Mouse (Mus musculus) mouse trophoblast stem cell (cell line): ENCODE measurements around the gene Srsf3.

ENCODE experiments used
- in situ Hi-C, 2 experiments: fragments of 300-500 bp; cut with MseI, MboI; formaldehyde crosslinking; loops; 2 replicates in 1 of 2; 3 replicates in 1 of 2; pipeline ENCODE4 v1.15.1; 2025

Srsf3 gene

GRCm38 (mm10) chr17:29044925-29045319 is 12.5 kb downstream of the Srsf3 start:
- in situ Hi-C loops = loop anchor here (5.0 to 10.0 kb wide), 3 partner anchors 50 to 127 kb away; partner anchors contain the start of gene Cdkn1a (in 1 of the 2)

DNA sequence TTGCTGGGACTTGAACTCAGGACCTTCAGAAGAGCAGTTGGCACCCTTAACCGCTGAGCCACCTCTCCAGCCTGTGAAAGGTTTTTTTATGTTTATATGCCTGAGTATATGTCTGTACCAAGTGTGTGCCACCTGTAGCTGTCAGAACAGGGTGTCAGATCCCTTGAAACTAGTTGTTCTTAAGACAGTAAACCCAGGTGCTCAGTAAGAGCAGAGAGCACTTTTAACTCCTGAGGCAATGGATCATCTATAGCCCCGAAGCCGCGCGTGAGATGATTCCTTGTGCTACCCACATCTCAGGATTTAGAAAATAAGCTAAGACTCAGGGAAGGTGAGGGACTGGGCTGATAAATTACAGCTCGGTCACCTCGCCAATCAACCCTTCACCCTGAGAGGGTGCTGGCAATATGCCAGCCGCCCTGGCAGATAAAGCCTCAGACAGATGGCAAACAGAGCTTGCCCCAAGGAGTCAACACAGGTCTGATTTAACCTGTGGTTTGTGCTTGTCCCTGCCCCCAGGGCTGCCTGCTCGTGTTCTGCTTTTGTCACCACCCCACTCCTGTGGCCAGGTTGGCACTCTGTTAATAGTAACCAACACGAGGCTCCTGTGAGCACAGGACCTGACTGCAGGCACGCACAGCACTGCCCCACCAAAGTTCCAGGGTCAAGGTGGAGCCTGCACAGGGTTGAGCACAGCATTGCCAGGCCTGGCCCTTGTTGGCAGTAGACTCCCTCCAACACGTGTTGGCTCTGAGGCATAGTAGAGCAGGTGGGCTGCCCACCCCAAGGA is 13.5 kb downstream of the Srsf3 start:
- in situ Hi-C loops = loop anchor here (5.0 to 10.0 kb wide), 3 partner anchors 49 to 126 kb away; partner anchors contain the start of gene Cdkn1a (in 1 of the 2)

GRCm38 (mm10) chr17:29046863-29047262 is 14.4 kb downstream of the Srsf3 start:
- in situ Hi-C loops = loop anchor here (5.0 to 10.0 kb wide), 3 partner anchors 48 to 125 kb away; partner anchors contain the start of gene Cdkn1a (in 1 of the 2)

DNA sequence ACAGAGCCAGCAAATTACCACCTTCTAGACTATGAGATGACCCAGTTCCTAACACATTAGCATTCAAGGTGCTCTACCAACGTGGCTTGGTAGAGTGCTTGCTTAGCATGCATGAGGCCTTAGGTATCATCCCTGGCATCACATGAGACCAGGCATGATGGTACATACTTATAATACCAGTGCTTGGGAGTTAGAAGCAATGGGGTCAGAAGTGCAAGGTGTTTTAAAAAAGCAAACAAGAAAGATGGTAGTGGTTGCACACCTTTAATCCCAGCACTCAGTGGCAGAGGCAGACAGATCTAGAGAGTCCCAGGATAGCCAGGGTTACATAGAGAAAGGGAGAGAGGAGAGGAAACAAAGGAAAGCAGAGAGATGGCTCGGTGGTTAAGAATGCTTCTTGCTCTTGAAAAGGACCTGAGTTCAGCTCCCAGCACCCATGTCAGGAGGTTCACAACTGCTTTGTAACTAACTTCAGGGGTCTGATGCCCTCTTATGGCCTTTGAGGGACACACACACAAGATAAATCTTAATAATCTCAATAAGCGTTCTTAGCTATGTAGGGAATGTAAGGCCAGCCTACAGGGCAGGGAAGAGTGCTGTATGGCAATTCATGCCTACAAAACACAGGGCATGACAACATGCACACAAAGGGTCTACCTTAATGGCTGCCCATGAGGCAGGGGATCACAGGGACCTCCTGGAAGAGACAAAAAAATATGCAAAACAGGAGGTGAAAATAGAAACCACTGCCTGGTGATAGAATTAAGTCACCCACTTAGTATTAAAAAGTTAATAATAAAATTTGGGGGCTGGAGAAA is 15.5 kb downstream of the Srsf3 start:
- in situ Hi-C loops = loop anchor here (5.0 to 10.0 kb wide), 3 partner anchors 47 to 124 kb away; partner anchors contain the start of gene Cdkn1a (in 1 of the 2)

DNA sequence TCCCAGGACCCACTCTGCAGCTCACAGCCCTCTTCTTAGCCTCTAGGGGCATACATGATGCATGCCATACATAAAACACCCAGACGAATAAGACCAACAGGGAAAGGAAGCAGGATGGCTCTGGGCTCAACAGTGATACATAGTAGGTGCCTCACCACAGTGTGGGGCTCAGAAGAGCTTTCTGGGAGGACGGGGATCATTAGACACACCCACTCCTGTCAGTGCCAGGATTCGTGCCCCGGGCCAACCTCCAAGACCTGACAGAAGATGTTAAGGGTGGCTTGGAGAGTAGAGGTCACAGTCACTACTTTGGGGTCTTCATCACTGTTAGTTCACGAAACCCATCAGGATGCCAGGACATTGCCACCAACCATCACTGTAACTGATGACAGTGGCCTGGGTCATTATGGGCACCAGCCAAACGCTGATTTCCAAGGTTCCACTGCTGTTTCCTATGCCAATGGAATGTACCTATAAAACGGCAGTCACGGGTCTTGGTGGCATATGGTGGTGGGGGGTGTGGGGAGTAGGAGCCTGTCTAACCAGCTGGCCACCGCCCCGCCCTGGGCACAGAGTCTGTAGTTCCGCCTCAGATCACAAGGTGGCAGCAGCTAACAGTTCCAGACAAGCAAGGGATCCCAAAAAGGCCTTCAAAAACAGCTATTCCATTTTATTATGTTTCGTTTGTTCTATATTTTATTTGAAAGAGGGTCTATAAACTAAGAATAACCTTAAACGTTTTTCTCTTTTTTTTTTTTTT is 16.5 kb downstream of the Srsf3 start:
- in situ Hi-C loops = loop anchor here (5.0 to 10.0 kb wide), 3 partner anchors 46 to 123 kb away; partner anchors contain the start of gene Cdkn1a (in 1 of the 2)

GRCm38 (mm10) chr17:29049508-29049889 is 17.1 kb downstream of the Srsf3 start:
- in situ Hi-C loops = loop anchor here (5.0 to 10.0 kb wide), 3 partner anchors 45 to 123 kb away; partner anchors contain the start of gene Cdkn1a (in 1 of the 2)

DNA sequence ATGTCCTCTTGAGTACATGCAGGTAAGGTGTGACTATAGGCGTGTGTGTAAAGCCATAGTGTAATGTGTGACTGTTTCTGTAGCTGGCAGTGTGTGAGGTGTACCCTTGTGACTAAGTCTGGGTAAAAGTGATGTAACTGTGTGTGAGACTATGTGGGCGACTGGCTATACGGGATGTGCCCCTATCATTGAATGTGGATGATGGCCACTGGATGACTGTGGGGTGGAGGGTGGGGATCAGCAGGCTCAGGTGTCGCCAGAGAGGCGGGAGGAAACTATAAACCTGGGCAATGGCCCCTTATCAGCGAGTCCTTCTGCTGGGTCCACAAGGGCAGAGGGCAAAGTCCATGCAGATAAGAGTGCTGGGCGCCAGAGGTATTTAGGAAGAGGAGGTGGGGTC is 17.5 kb downstream of the Srsf3 start:
- in situ Hi-C loops = loop anchor here (5.0 to 10.0 kb wide), 4 partner anchors 45 to 195 kb away; partner anchors contain the start of gene Cdkn1a (in 1 of the 2)

DNA sequence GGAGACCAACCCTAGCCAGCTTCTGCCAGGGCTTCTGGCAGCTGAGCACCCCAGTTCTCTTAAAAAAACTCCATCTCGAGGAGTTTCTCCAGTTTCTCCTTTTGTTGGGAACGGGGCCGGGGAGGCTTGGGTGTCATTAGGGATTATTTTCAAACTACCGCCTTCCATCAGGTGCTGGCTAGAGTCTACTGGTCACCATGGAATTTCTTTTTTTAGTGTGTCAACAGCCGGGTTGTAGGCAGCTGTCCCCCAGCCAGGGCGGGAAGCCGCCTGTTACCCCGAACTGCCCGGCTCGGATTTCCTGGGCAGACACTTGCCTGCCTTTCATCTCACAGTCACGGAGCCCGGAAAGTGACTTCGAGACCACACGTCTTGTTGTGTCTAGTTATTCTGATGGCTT is 18.4 kb downstream of the Srsf3 start:
- in situ Hi-C loops = loop anchor here (5.0 to 10.0 kb wide), 2 partner anchors 122 to 194 kb away; no protein-coding TSS in a partner anchor

DNA sequence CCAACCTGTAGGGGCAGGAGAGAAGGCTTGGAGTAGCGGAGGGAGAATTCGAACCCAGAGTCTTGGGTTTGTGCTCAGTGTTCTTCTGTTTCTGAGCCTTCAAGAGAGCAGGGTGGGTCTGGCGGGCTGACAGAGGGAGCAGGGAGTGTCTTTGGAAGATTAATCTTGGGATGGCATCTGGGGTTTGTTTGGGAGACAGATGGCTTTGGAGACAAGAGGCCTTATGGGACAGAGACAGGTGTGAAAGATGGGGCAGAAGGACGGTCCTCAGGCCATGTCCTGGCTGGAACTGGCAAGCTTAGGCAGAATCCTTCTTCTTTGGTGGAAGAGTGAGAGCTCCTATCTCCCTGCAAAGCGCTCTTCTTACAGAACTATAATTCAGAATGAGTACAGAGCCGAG is 20.6 kb downstream of the Srsf3 start:
- in situ Hi-C loops = loop anchor here (5.0 to 10.0 kb wide), 2 partner anchors 119 to 192 kb away; no protein-coding TSS in a partner anchor

- in situ Hi-C loops = loop anchor here (5.0 to 10.0 kb wide), 2 partner anchors 118 to 191 kb away; no protein-coding TSS in a partner anchor
Observed at GRCm38 (mm10) chr17:29053841-29054240, 21.4 kb downstream of the Srsf3 start.

DNA sequence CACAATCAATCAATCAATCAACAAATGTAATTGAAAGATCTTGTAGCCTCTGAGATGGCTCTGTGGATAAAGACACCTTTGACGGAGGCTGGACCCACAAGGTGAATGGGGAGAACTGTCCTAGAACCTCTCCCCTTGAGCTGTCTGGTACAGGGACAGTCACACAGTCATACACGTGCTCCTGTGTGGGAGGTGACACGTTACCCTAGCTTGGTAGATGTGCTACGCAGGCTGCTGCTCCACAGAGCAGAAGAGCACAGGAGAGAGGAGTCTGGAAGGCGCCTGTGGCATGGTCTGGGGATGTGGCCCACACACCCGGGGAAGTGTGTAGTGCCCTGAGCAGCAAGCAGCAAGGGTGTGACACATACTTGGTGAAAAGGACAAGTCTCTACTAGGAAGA is 22.0 kb downstream of the Srsf3 start:
- in situ Hi-C loops = loop anchor here (5.0 to 10.0 kb wide), 2 partner anchors 118 to 190 kb away; no protein-coding TSS in a partner anchor

DNA sequence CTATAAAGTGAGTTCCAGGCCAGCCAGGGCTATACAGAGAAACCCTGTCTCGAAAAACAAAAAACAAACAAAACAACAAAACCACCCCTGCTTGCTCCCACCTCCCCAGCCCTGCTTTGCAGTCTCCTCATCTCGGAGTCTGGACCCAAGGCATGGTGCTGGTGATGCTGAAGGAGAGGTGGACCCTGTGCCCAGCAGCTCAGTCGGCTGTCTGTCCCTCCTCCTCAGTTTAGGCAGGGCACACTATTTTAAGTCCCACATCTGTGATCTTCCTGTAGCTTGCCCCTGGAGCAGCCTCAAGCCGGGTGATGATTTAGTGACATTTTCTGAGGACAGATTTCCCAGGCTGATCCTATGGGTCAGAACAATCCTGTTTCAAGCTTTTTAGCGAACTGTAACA is 23.2 kb downstream of the Srsf3 start:
- in situ Hi-C loops = loop anchor here (10.0 kb wide), 1 partner anchor 189 kb away; no protein-coding TSS in a partner anchor

DNA sequence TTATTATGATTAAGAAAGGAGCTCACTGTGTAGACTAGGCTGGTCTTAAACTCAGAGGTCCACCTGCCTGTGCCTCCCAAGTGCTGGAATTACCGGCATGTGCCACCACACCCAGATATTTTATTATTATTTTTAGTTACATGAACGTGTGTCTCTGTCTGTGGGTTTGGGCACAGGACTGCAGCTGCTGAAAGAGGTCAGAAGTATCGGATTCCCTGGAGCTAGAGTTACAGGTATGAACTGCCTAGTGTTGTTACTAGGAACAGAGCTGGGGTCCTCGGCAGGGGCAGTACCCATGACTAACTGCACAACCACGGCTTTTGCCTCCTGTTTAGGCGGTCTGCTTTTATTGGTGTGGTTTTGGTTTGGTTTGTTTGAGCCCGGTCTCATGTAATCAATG is 23.8 kb downstream of the Srsf3 start:
- in situ Hi-C loops = loop anchor here (10.0 kb wide), 1 partner anchor 189 kb away; no protein-coding TSS in a partner anchor

GRCm38 (mm10) chr17:29056699-29057151 is 24.3 kb downstream of the Srsf3 start:
- in situ Hi-C loops = loop anchor here (10.0 kb wide), 1 partner anchor 188 kb away; no protein-coding TSS in a partner anchor

DNA sequence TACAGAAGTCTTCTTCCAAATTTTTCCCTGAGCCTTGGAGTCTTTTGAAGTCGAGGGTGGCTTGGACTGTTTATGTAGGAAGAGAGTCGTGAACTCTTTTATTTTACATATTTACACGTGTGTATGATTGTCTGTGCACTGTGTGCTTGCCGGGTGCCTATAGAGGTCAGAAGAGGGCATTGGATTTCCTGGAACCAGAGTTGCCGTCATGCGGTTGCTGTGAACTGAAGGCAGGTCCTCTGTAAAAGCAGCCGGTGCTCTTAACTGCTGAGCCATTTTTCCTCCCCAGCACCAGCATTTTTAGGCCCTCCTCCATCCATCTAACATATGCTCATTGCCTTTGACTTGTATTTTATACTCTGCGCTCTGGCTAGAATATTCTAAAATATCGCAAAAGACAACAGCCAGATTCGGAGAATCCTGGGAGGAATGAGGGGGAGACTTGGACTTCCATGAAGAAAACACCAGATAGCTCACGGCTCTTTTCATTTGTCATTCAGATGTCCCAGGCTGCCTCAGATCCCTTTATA is 25.0 kb downstream of the Srsf3 start:
- in situ Hi-C loops = loop anchor here (10.0 kb wide), 1 partner anchor 187 kb away; no protein-coding TSS in a partner anchor

DNA sequence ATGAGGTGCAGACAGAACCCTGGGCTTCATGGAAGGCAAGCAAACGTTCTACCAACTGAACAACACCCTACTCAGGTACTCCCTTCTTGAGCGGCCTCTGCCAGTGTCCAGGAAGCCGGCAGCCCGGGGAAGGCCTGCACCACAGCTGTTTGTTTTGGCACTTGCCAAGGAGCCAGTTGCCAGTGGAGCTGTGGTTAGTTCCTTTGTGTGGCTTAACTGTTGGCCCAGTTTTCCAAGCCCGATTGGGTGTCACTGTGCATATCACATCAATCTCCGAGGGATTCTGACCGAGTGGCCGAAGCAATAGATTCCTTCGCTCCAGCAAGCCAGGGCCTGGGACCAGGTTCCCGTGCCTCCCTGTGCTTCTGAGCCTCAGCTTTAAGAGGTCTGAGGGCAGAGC is 25.5 kb downstream of the Srsf3 start:
- in situ Hi-C loops = loop anchor here (10.0 kb wide), 1 partner anchor 187 kb away; no protein-coding TSS in a partner anchor

GRCm38 (mm10) chr17:29058487-29058886 is 26.1 kb downstream of the Srsf3 start:
- in situ Hi-C loops = loop anchor here (10.0 kb wide), 1 partner anchor 186 kb away; no protein-coding TSS in a partner anchor

DNA sequence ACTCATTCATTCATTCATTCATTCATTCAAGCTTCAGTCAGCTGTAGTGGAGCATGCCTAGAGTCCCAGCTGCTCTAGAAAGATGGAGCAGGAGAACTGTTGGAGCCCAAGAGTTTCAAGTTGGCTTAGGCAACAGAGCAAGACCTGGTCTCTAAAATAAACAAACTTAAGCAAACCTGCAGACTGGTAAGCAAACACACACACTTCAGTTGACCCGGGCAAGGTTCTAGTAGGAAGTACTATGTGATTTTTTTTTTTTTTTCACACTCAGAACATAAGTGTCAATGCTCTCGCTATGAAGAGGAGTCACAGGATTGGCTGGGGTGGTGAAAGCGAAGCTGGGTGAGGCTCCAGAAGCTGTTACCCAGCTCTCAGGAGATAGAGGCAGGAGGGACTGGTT is 27.2 kb downstream of the Srsf3 start:
- in situ Hi-C loops = loop anchor here (10.0 kb wide), 1 partner anchor 185 kb away; no protein-coding TSS in a partner anchor

- in situ Hi-C loops = no loop called here
Observed at GRCm38 (mm10) chr17:29060946-29061345, 28.5 kb downstream of the Srsf3 start.
